Mouse (Mus musculus): ENCODE results near the gene Kmt2d. TPM values are rescaled to one million over a fixed set of nuclear protein-coding genes. Genes with fewer than 3 reads are reported as not detected.

Kmt2d gene
- total and polyA plus RNA-seq, 3 experiments = 4.8 to 22.7 (median 14.1) TPM

- H3K9ac ChIP-seq (ENCODE audit: insufficient read depth, low read depth) = no peak overlapping the region
- dilution Hi-C loops (cut with MboI; ENCODE audit: extremely low pct_ligation_motif_present, extremely low pct_unique_long_range_greater_than_20kb, low sequenced_read_pairs) = no loop called here
- H3K27me3 ChIP-seq (replicated peaks) = peaks cover 3% of the 10 kb centered on the region
- no peak for TF ChIP-seq TCF12 (IDR thresholded peaks at IDR 0.05; ENCODE audit: low read depth, low read length)
- no peak for TF ChIP-seq CTCF (conservative IDR thresholded peaks at IDR 0.05 in 1 of 2, IDR thresholded peaks at IDR 0.05 in 1 of 2; ENCODE audit: low read depth in 2 of 2, low read length in 2 of 2)
- no peak for TF ChIP-seq ZMIZ1 (IDR thresholded peaks at IDR 0.05; ENCODE audit: low read depth, low read length)
- no peak for TF ChIP-seq E2F4 (IDR thresholded peaks at IDR 0.05; ENCODE audit: insufficient replicate concordance, low read depth, low read length)
- no peak for TF ChIP-seq BHLHE40 (IDR thresholded peaks at IDR 0.05; ENCODE audit: low read depth, low read length)
- no peak for TF ChIP-seq USF2 (conservative IDR thresholded peaks at IDR 0.05; ENCODE audit: low read depth, low read length)
- TF ChIP-seq NELFE (IDR thresholded peaks at IDR 0.05; ENCODE audit: low read depth, low read length) = no peak
- TF ChIP-seq JUND (conservative IDR thresholded peaks at IDR 0.05; ENCODE audit: low read depth, low read length) = no peak
- no peak for TF ChIP-seq PAX5 (IDR thresholded peaks at IDR 0.05; ENCODE audit: low read length)
- no peak for TF ChIP-seq CHD2 (IDR thresholded peaks at IDR 0.05; ENCODE audit: low read length)
- TF ChIP-seq MEF2A (IDR thresholded peaks at IDR 0.05; ENCODE audit: borderline replicate concordance, low read depth, low read length) = no peak
- TF ChIP-seq USF1 (IDR thresholded peaks at IDR 0.05; ENCODE audit: low read depth, low read length) = no peak
- no peak for TF ChIP-seq RCOR1 (conservative IDR thresholded peaks at IDR 0.05; ENCODE audit: low read depth, low read length)
- TF ChIP-seq GABPA (IDR thresholded peaks at IDR 0.05; ENCODE audit: insufficient replicate concordance, low read depth, low read length) = no peak
- TF ChIP-seq MAZ (IDR thresholded peaks at IDR 0.05; ENCODE audit: low read depth, low read length) = no peak
- TF ChIP-seq ZKSCAN1 (IDR thresholded peaks at IDR 0.05; ENCODE audit: borderline replicate concordance, low read depth, low read length) = no peak
- no peak for TF ChIP-seq CHD1 (IDR thresholded peaks at IDR 0.05; ENCODE audit: low read depth, low read length)
- no peak for TF ChIP-seq UBTF (IDR thresholded peaks at IDR 0.05; ENCODE audit: low read depth, low read length)
- TF ChIP-seq MAX (IDR thresholded peaks at IDR 0.05; ENCODE audit: low read length) = no peak
- no peak for TF ChIP-seq POLR2A (IDR thresholded peaks at IDR 0.05; ENCODE audit: low read depth, low read length)
- H3K4me2 ChIP-seq (ENCODE audit: insufficient read depth, low read depth, poor library complexity, severe bottlenecking) = no peak overlapping the region
- H3K36me3 ChIP-seq (replicated peaks in 1 of 2; ENCODE audit: control insufficient read depth in 1 of 2, insufficient read depth in 1 of 2, low read length in 1 of 2) = peaks cover 0 to 1% of the 10 kb centered on the region in 2 experiments
- peaks cover 6 to 8% of the 10 kb centered on the region in 2 experiments; a peak in 3 of 4 replicates for H3K4me1 ChIP-seq (ENCODE audit: control insufficient read depth in 1 of 2, insufficient read depth in 2 of 2)
- H3K4me3 ChIP-seq (replicated peaks in 1 of 3; ENCODE audit: low read depth in 2 of 3, low read length in 2 of 3, poor library complexity in 1 of 3) = no peak overlapping the region
- H3K9me3 ChIP-seq (replicated peaks; ENCODE audit: low read length) = peaks cover 6% of the 10 kb centered on the region
- H3K79me2 ChIP-seq (replicated peaks; ENCODE audit: control insufficient read depth, extremely low read depth, insufficient read depth, poor library complexity, severe bottlenecking) = no peaks in the 10 kb centered on the region
- in situ Hi-C loops (cut with MboI; ENCODE audit: low pct_ligation_motif_present, low pct_unique_long_range_greater_than_20kb, low sequenced_read_pairs) = no loop called here
- DNase-seq (ENCODE audit: extremely low read depth) = no peak
- no peak overlapping the region for H3K27ac ChIP-seq (ENCODE audit: insufficient read depth, low read depth)
Measured at GRCm38 (mm10) chr15:98895635-98896589, 24.9 kb upstream of the Kmt2d start.
